Mouse (Mus musculus) liver, adult 2 months (tissue): ENCODE measurements at regions not wholly inside any gene's neighbourhood (a gene's known extent, or its start where the extent isn't known, plus 50 kb on each side); places are given as distances from the start of the nearest gene placed in this dataset.

Source experiments
- DNase-seq: peaks from one replicate; pipeline ENCODE4 v3.0.0-alpha.2; 2011; ENCODE audit warnings: low read depth, low spot score; ENCODE audit errors: extremely low read depth
- H3K27ac ChIP-seq: fragments of 200-500 bp; replicated peaks from 2 replicates; pipeline ENCODE4 v1.5.1; 2012; ENCODE audit warnings: low read depth, mild to moderate bottlenecking, control low read depth, inconsistent platforms, low read length; ENCODE audit not compliant: insufficient read depth
- H3K27me3 ChIP-seq: fragments of 200-500 bp; 2 replicates; pipeline ENCODE4 v1.6.1; 2012; ENCODE audit warnings: mild to moderate bottlenecking, moderate library complexity, low read length, inconsistent platforms; ENCODE audit not compliant: control insufficient read depth, insufficient read depth
- H3K36me3 ChIP-seq: fragments of 200-500 bp; 2 replicates; pipeline ENCODE4 v1.6.1; 2012; ENCODE audit warnings: low read length, inconsistent platforms; ENCODE audit not compliant: control insufficient read depth, insufficient read depth
- H3K4me1 ChIP-seq: fragments of 200-500 bp; 2 replicates; pipeline ENCODE4 v1.6.1; 2011; ENCODE audit warnings: low read length; ENCODE audit not compliant: control insufficient read depth, insufficient read depth
- H3K4me3 ChIP-seq: fragments of 200-500 bp; 2 replicates; pipeline ENCODE4 v1.5.1; 2011; ENCODE audit warnings: low read depth, mild to moderate bottlenecking, control low read depth, low read length, moderate library complexity; ENCODE audit not compliant: insufficient read depth
- H3K79me2 ChIP-seq: fragments of 200-500 bp; 2 replicates; pipeline ENCODE4 v1.6.1; 2012; ENCODE audit warnings: inconsistent platforms, mild to moderate bottlenecking, low read length, moderate library complexity; ENCODE audit not compliant: control insufficient read depth, insufficient read depth
- H3K9ac ChIP-seq: fragments of 200-500 bp; 2 replicates; pipeline ENCODE4 v1.6.1; 2012; ENCODE audit warnings: low read depth, mild to moderate bottlenecking, control low read depth, inconsistent platforms, low read length
- CTCF ChIP-seq: fragments of 200-500 bp; IDR thresholded peaks from 2 replicates; pipeline ENCODE4 v1.5.1; 2011; ENCODE audit warnings: low read depth, low read length, control low read depth
- POLR2A ChIP-seq: fragments of 200-500 bp; IDR thresholded peaks from 2 replicates; pipeline ENCODE4 v1.6.1; 2011; ENCODE audit warnings: low read length, control low read depth; ENCODE audit not compliant: insufficient read depth; ENCODE audit errors: extremely low read depth
- WGBS: fragments of 180-500 bp; shearing (Covaris S2); methylation state at CpG from one replicate; pipeline ENCODE4 v1.1.7; 2018; 5-methylcytosine and 5-hydroxymethylcytosine counted together

- Histone ChIP-seq H3K4me3 (no peak overlapping the region), H3K36me3 (no peaks in the 10 kb centered on the region), H3K4me1 (no peaks in the 10 kb centered on the region), H3K9ac (no peak overlapping the region), H3K27ac (no peak overlapping the region), H3K79me2 (no peaks in the 10 kb centered on the region), H3K27me3 (no peaks in the 10 kb centered on the region)
- 76% methylated on average over 6 of the region's 6 CpGs for WGBS
- DNase-seq, result no peak
- no peak for TF ChIP-seq POLR2A
- TF ChIP-seq CTCF, result no peak
Observed at GRCm38 (mm10) chr19:52878812-52879502, 161.1 kb downstream of the Xpnpep1 start.

- Histone ChIP-seq H3K27me3 (no peaks in the 10 kb centered on the region), H3K4me1 (no peaks in the 10 kb centered on the region), H3K36me3 (no peaks in the 10 kb centered on the region), H3K27ac (no peak overlapping the region), H3K9ac (no peak overlapping the region), H3K4me3 (no peak overlapping the region), H3K79me2 (no peaks in the 10 kb centered on the region)
- DNase-seq, result no peak
- WGBS, result 84% methylated on average over 1 of the region's 1 CpGs
- TF ChIP-seq CTCF (no peak), POLR2A (no peak)
Observed at GRCm38 (mm10) chr19:52866635-52867034, 173.4 kb downstream of the Xpnpep1 start.

DNA sequence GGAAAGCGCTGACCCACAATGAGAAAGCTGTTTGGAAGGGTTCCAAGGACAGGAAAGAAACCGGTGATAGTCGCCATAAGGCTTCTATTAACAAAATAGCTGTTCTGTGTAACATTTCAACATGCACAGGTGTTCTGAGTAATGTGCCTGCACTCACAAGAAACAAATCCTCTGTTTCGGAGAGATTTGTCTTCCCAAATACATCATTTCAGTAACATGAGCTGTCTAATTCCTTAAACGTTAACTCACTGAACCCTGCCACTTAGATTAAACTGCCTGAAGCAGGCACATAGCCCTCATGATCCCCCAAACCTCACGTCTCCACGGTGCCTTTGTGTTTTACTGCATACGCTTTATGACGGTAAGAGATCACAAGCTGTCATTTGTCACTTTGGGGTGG is 178.4 kb downstream of the Xpnpep1 start:
- 77% methylated on average over 9 of the region's 9 CpGs for WGBS

GRCm38 (mm10) chr19:52854068-52854682 is 185.8 kb downstream of the Xpnpep1 start:
- Histone ChIP-seq H3K27ac (no peak overlapping the region), H3K27me3 (no peaks in the 10 kb centered on the region), H3K9ac (no peak overlapping the region), H3K4me1 (no peaks in the 10 kb centered on the region), H3K36me3 (no peaks in the 10 kb centered on the region), H3K79me2 (no peaks in the 10 kb centered on the region), H3K4me3 (no peak overlapping the region)
- TF ChIP-seq CTCF, result no peak
- TF ChIP-seq POLR2A, result no peak
- 82% methylated on average over 7 of the region's 7 CpGs for WGBS
- DNase-seq, result no peak

More for the DNA sequence above, 178.4 kb downstream of the Xpnpep1 start:
- no peaks in the 10 kb centered on the region for H3K36me3 ChIP-seq
- no peak for DNase-seq
- no peak for TF ChIP-seq CTCF
- no peak overlapping the region for H3K4me3 ChIP-seq
- H3K79me2 ChIP-seq, result no peaks in the 10 kb centered on the region
- H3K27ac ChIP-seq, result no peak overlapping the region
- no peak overlapping the region for H3K9ac ChIP-seq
- no peaks in the 10 kb centered on the region for H3K4me1 ChIP-seq
- H3K27me3 ChIP-seq, result no peaks in the 10 kb centered on the region

- Histone ChIP-seq H3K27ac (no peak overlapping the region), H3K4me1 (no peaks in the 10 kb centered on the region), H3K79me2 (no peaks in the 10 kb centered on the region), H3K9ac (no peak overlapping the region), H3K4me3 (no peak overlapping the region), H3K27me3 (no peaks in the 10 kb centered on the region), H3K36me3 (no peaks in the 10 kb centered on the region)
- TF ChIP-seq CTCF (no peak), POLR2A (no peak)
- WGBS, result 90% methylated on average over 7 of the region's 7 CpGs
- DNase-seq, result no peak
Observed at GRCm38 (mm10) chr19:52816202-52816601, 223.8 kb downstream of the Xpnpep1 start.

DNA sequence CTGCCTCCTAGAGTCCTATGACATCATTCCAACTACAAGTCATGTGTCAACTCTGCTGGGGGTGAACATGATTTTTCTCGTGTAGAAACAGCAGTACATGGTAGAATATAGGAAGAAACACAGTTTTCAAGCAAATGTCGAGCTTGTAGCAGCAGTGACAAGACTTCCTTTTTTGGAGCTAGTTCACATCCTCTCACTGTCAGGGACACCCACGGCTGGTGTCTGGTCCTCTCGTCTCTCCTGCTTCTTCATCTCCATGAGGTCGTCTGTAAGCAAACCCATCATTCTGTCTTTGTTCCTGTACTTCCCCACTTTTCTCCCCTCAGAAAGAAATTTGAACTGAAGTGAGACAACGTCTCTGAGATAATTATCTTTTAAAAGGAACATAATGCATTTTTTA is 228.0 kb downstream of the Xpnpep1 start:
- no peak for DNase-seq
- H3K79me2 ChIP-seq, result no peaks in the 10 kb centered on the region
- no peaks in the 10 kb centered on the region for H3K27me3 ChIP-seq
- no peak overlapping the region for H3K9ac ChIP-seq
- H3K4me1 ChIP-seq, result no peaks in the 10 kb centered on the region
- no peak overlapping the region for H3K4me3 ChIP-seq
- WGBS, result 64% methylated on average over 6 of the region's 6 CpGs
- H3K27ac ChIP-seq, result no peak overlapping the region
- TF ChIP-seq CTCF (no peak), POLR2A (no peak)
- H3K36me3 ChIP-seq, result no peaks in the 10 kb centered on the region
